Mouse (Mus musculus) spleen, postnatal 14 days (tissue): ENCODE measurements around the gene Rars2.

ENCODE experiments used
- DNase-seq, 2 experiments: peaks; one replicate each; pipeline ENCODE4 v3.0.0; 2021 to 2022; ENCODE audit warnings: low spot score in 2 of 2

The Rars2 gene

GRCm38 (mm10) chr4:34640731-34641130, 26.0 kb downstream of the Rars2 start:
- DNase-seq = no peak

GRCm38 (mm10) chr4:34644779-34645178, 30.0 kb downstream of the Rars2 start:
- no peak for DNase-seq

GRCm38 (mm10) chr4:34653179-34653578, 38.4 kb downstream of the Rars2 start:
- no peak for DNase-seq

- DNase-seq = no peak
Observed at GRCm38 (mm10) chr4:34656101-34656500, 41.3 kb downstream of the Rars2 start.

GRCm38 (mm10) chr4:34659012-34659411, 44.3 kb downstream of the Rars2 start:
- DNase-seq = no peak

GRCm38 (mm10) chr4:34661514-34661913, 46.8 kb downstream of the Rars2 start:
- no peak for DNase-seq

GRCm38 (mm10) chr4:34661927-34662326, 47.2 kb downstream of the Rars2 start:
- DNase-seq = no peak

- DNase-seq = no peak
Observed at GRCm38 (mm10) chr4:34667923-34668322, 53.2 kb downstream of the Rars2 start.

GRCm38 (mm10) chr4:34673721-34674120, 59.0 kb downstream of the Rars2 start:
- no peak for DNase-seq

GRCm38 (mm10) chr4:34680530-34680929, 65.8 kb downstream of the Rars2 start:
- no peak for DNase-seq

- DNase-seq = peak; percentile 80 to 87
Observed at GRCm38 (mm10) chr4:34686874-34687567, 72.3 kb downstream of the Rars2 start, which contains the start of gene Slc35a1. TSS of gene Slc35a1 (minus strand) at chr4:34687438.

- no peak for DNase-seq
Observed at GRCm38 (mm10) chr4:34688021-34688420, 73.3 kb downstream of the Rars2 start.

GRCm38 (mm10) chr4:34701528-34701927, 86.8 kb downstream of the Rars2 start:
- DNase-seq = peak; percentile 21 to 51

GRCm38 (mm10) chr4:34702231-34702630, 87.5 kb downstream of the Rars2 start:
- no peak for DNase-seq

- DNase-seq = no peak
Observed at GRCm38 (mm10) chr4:34703029-34703428, 88.3 kb downstream of the Rars2 start.

GRCm38 (mm10) chr4:34707248-34707647, 92.5 kb downstream of the Rars2 start:
- DNase-seq = no peak

GRCm38 (mm10) chr4:34708127-34708526, 93.4 kb downstream of the Rars2 start:
- DNase-seq = no peak
